Mouse (Mus musculus) lung, embryonic 14.5 days (tissue): ENCODE data around the gene Ttll9. TPM values are rescaled to one million over a fixed set of nuclear protein-coding genes. Genes with fewer than 3 reads are reported as not detected.

Experiments
- ATAC-seq: fragments of 200-750 bp; cut with Nextera tagmentation; 2 replicates; pipeline ENCODE4 v1.8.0; 2017; ENCODE audit warnings: mild to moderate bottlenecking, moderate TSS enrichment, moderate library complexity; ENCODE audit not compliant: insufficient read depth
- DNase-seq: peaks from one replicate; pipeline ENCODE4 v3.0.0-alpha.2; 2015
- H3K27ac ChIP-seq: fragments of 300-500 bp; sonication (generic); 2 replicates; pipeline ENCODE4 v1.5.1; 2014; ENCODE audit warnings: low read depth, mild to moderate bottlenecking, moderate library complexity
- H3K27me3 ChIP-seq: fragments of 300-500 bp; sonication (generic); 2 replicates; pipeline ENCODE4 v1.6.1; 2014; ENCODE audit warnings: low read length, control low read depth; ENCODE audit not compliant: insufficient read depth
- H3K36me3 ChIP-seq: fragments of 300-500 bp; sonication (generic); 2 replicates; pipeline ENCODE4 v1.6.1; 2014; ENCODE audit warnings: control low read depth; ENCODE audit not compliant: insufficient read depth
- H3K4me1 ChIP-seq: fragments of 300-500 bp; sonication (generic); 2 replicates; pipeline ENCODE4 v1.6.1; 2014; ENCODE audit warnings: antibody characterized with exemption, control low read depth; ENCODE audit not compliant: insufficient read depth
- H3K4me2 ChIP-seq: fragments of 300-500 bp; sonication (generic); 2 replicates; pipeline ENCODE4 v1.6.1; 2014; ENCODE audit warnings: mild to moderate bottlenecking
- H3K4me3 ChIP-seq: fragments of 300-500 bp; sonication (generic); 2 replicates; pipeline ENCODE4 v1.5.1; 2014; ENCODE audit warnings: low read depth, low read length
- H3K9ac ChIP-seq: fragments of 300-500 bp; sonication (generic); 2 replicates; pipeline ENCODE4 v1.6.1; 2014
- H3K9me3 ChIP-seq: fragments of 300-500 bp; sonication (generic); 2 replicates; pipeline ENCODE4 v1.6.1; 2016; ENCODE audit warnings: low read depth, low read length, control low read depth
- CTCF ChIP-seq: IDR thresholded peaks from 2 replicates; pipeline ENCODE4 v1.5.1; 2016; ENCODE audit warnings: antibody characterized with exemption, low read depth
- WGBS: fragments of 180-500 bp; shearing (Covaris S2); extraction: QIAGEN DNeasy Blood & Tissue Kit; methylation state at CpG from one replicate; pipeline ENCODE4 v1.1.7; 2014; 5-methylcytosine and 5-hydroxymethylcytosine counted together
- polyA plus RNA-seq: library from polyadenylated mRNA; unstranded; fragments of >200 nt; fragmentation: Nextera tagmentation; extraction: Ambion mirVana; gene quantifications from 2 replicates; pipeline ENCODE4 v1.2.1, GENCODE M21; 2014

The Ttll9 gene
- polyA plus RNA-seq, 1 experiment from 2014 or later = 0.59 TPM

DNA sequence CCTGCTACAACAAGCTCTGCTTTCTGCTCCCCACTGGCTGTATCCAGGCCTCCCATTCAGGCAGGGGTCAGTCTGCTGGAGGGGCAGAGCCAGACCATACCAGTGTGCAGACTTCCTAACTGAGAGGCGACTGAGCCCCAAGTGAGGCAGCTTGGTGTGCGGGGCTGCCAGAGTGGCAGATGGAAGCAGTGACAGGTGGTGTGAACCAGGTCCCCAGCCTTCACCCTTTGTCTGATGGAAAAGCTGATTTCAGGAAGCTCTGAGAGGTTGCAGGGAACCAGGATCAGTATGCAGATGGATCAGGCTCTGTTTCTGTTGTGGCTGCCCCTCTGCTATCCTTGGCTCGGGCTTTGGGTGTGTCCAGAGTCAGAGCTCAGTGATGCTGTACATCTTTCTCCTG lies 38.7 kb upstream of the Ttll9 start:
- ATAC-seq = no peak
- H3K36me3 ChIP-seq = no peaks in the 10 kb centered on the region
- no peaks in the 10 kb centered on the region for H3K9me3 ChIP-seq
- peaks cover 14% of the 10 kb centered on the region; the same call in 1 of the 2 replicates for H3K4me1 ChIP-seq
- no peak overlapping the region for H3K4me2 ChIP-seq
- no peak overlapping the region for H3K4me3 ChIP-seq
- no peak for TF ChIP-seq CTCF
- DNase-seq = no peak
- H3K27me3 ChIP-seq = no peaks in the 10 kb centered on the region
- 84% methylated on average over 3 of the region's 3 CpGs for WGBS
- no peak overlapping the region for H3K9ac ChIP-seq
- no peak overlapping the region for H3K27ac ChIP-seq

DNA sequence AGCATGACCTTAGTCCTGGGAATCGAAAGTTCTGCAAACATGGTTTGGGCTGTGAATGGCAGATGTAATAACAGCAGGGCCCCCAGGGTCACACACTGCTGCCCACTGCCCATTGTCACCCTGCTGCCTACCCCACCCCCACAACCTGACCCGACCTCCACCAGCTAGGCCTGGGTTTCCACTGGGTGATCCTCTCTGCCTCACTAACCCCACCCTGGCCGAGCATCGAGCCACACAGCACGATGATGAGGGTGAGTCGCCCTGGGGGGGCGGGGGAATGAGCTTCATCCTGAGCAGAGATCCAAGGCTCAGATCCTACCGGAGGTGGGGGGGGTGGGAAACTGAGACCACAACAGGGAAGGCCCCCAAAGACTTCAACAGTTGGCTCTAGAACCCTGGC lies 38.2 kb upstream of the Ttll9 start:
- Histone ChIP-seq H3K4me3 (no peak overlapping the region), H3K4me2 (no peak overlapping the region), H3K4me1 (peaks cover 14% of the 10 kb centered on the region; the same call in 1 of the 2 replicates), H3K9ac (no peak overlapping the region), H3K27me3 (no peaks in the 10 kb centered on the region), H3K27ac (no peak overlapping the region), H3K9me3 (no peaks in the 10 kb centered on the region), H3K36me3 (no peaks in the 10 kb centered on the region)
- ATAC-seq (no peak), DNase-seq (no peak)
- TF ChIP-seq CTCF = no peak
- WGBS = 54% methylated on average over 8 of the region's 8 CpGs

DNA sequence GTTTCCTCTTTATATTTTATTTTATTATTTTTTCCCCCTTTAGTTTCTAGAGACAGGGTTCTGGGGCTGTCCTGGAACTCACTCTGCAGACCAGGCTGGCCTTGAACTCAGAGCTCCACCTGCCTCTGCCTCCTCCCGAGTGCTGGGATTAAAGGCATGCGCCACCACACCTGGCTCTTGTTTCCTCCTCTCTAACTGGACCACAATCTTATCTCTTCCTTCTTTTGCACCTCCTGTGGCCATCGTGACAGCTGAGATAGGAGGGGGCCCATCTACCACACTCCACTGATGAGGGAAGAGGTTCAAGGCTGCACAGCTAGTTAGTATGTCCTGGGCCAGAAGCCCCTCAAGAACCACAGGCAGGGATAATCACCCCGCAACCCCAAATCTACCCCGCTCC lies 37.7 kb upstream of the Ttll9 start:
- no peak for TF ChIP-seq CTCF
- DNase-seq = no peak
- H3K4me2 ChIP-seq = no peak overlapping the region
- no peak for ATAC-seq
- no peak overlapping the region for H3K27ac ChIP-seq
- no peak overlapping the region for H3K9ac ChIP-seq
- no peaks in the 10 kb centered on the region for H3K36me3 ChIP-seq
- no peaks in the 10 kb centered on the region for H3K9me3 ChIP-seq
- peaks cover 14% of the 10 kb centered on the region; the same call in 1 of the 2 replicates for H3K4me1 ChIP-seq
- no peak overlapping the region for H3K4me3 ChIP-seq
- 75% methylated on average over 5 of the region's 5 CpGs for WGBS
- no peaks in the 10 kb centered on the region for H3K27me3 ChIP-seq

DNA sequence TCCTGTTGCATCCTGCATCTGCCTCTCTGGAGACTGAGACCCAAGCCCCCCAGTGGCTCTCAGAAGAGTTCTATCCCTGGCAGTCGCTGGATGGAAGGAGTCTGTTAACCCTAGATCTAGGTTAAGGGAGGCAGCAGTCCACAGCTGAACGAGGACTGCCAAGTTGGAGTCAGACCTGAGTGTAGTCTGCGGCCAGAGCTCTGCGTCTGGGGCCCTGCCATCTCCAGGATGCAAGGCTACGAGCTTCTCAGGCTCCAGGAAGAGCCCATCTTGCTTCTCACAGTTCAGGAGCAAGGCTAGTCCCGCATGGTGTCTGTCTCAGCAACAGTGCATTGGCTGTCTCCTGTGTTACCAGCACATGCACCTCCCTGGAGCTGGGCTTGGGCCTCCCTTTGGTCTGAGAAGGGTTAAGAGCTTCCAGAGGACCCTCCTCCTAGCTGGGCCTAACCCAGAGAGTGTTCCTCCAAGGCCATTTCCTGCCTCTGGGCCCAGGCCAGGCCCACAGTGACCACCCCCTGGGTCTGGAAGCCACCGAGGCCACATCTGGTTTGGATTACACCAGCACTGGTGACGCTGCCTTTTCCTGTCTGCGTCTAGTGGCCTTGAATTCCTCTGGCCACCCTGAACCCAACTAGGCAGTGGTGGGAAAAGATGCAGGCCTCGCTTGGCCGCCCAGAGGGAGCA lies 37.0 kb upstream of the Ttll9 start:
- Histone ChIP-seq H3K9ac (peak overlapping the region; percentile 9; the same call in 1 of the 2 replicates), H3K4me1 (peaks cover 14% of the 10 kb centered on the region; the same call in 1 of the 2 replicates)
- peak; percentile 88 for ATAC-seq

DNA sequence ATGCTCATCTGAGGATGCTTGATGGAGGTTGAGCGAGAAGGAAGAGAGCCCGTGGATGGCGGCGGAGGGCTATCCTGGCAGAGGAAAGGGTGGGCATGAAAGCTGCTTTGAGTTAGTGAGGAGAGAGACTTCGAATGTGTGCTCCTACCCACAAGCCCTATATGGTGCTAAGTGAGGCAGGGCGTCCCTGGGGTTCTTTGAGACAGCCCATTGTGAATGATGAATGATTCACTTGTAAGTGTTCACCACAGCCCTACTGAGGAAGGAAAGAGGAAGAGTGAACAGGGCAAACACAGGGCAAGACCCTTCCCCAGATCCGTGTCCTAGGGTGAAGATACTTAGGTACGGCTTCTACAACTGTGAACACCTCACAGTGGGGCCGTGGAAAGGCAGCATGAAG lies 35.4 kb upstream of the Ttll9 start:
- DNase-seq = no peak
- 73% methylated on average over 9 of the region's 9 CpGs for WGBS
- no peaks in the 10 kb centered on the region for H3K36me3 ChIP-seq
- no peak for ATAC-seq
- H3K9ac ChIP-seq = no peak overlapping the region
- H3K4me2 ChIP-seq = no peak overlapping the region
- peaks cover 14% of the 10 kb centered on the region; the same call in 1 of the 2 replicates for H3K4me1 ChIP-seq
- TF ChIP-seq CTCF = no peak
- no peaks in the 10 kb centered on the region for H3K27me3 ChIP-seq
- peak overlapping the region; percentile 33; the same call in 1 of the 2 replicates for H3K27ac ChIP-seq
- no peaks in the 10 kb centered on the region for H3K9me3 ChIP-seq
- H3K4me3 ChIP-seq = no peak overlapping the region

More for the DNA sequence above, 37.0 kb upstream of the Ttll9 start:
- no peak overlapping the region for H3K4me2 ChIP-seq
- no peaks in the 10 kb centered on the region for H3K36me3 ChIP-seq
- TF ChIP-seq CTCF = no peak
- peak overlapping the region; percentile 80 for H3K27ac ChIP-seq
- H3K4me3 ChIP-seq = no peak overlapping the region
- no peaks in the 10 kb centered on the region for H3K27me3 ChIP-seq
- no peaks in the 10 kb centered on the region for H3K9me3 ChIP-seq
- DNase-seq = peak; percentile 87
- WGBS = 37% methylated on average over 11 of the region's 11 CpGs

DNA sequence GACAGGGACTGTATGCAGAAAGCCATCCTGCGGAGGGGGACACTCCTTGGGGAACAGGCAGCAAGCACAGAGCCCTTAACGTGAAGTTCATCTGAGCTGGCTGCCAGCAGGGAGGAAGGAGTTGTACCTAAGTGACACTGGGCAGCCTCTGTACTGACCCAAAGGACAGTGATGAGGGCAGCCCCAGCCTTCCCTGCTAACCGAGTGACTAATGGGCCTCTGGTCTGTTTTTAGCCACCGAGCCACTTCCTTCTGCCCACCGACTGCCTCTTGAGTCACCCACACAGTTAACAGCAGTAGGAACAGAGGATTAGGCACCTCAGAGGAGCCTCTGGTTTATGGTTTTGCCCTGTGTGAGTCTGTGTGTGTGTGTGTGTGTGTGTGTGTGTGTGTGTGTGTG lies 34.9 kb upstream of the Ttll9 start:
- Histone ChIP-seq H3K36me3 (no peaks in the 10 kb centered on the region), H3K27ac (peak overlapping the region; percentile 70; the same call in 1 of the 2 replicates), H3K27me3 (no peaks in the 10 kb centered on the region), H3K4me1 (peaks cover 14% of the 10 kb centered on the region; the same call in 1 of the 2 replicates), H3K4me3 (no peak overlapping the region), H3K9me3 (no peaks in the 10 kb centered on the region), H3K4me2 (no peak overlapping the region), H3K9ac (no peak overlapping the region)
- DNase-seq (no peak), ATAC-seq (no peak)
- WGBS = 57% methylated on average over 5 of the region's 5 CpGs
- no peak for TF ChIP-seq CTCF

DNA sequence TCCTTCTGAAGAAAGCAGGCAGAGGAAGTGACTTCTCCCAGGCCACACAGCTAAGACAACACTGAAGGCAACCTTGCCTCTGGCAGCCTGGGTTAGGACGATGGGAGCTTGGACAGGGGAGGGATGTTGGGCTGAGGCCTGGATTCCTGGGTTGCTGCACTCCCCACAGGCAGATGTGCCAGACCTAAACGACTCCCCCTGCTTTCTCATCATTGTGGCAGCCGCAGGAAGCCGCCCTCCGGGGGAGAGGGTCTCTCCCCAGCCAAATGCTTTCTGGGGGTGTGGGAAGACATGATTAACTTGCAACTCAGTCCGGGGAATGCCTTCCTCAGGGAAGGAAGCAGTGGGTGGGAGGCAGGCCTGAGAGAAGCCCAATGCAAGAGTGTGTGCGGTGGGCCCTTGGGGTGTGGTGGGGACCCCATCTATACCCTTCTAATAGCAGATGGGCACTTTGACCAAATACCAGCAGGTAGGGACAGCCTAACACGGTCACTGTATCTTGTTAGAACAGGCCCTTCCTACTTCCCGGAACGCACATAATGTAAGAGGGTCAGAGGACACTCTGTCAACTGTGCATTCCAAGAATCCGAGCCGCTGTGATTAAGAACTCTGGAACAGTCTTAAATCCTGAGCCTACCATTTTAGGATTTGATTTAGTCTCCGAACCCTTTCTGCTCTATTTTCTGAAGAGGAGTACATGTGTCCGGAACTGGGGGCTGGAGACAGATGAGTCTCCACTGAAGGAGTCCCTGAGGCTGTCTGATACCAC lies 33.9 kb upstream of the Ttll9 start:
- H3K9me3 ChIP-seq = no peaks in the 10 kb centered on the region

More for the DNA sequence above, 33.9 kb upstream of the Ttll9 start:
- H3K36me3 ChIP-seq = no peaks in the 10 kb centered on the region
- no peak overlapping the region for H3K9ac ChIP-seq
- no peak overlapping the region for H3K4me3 ChIP-seq
- H3K27me3 ChIP-seq = no peaks in the 10 kb centered on the region
- WGBS = 38% methylated on average over 14 of the region's 14 CpGs
- H3K4me1 ChIP-seq = peaks cover 14% of the 10 kb centered on the region; the same call in 1 of the 2 replicates
- TF ChIP-seq CTCF = no peak
- peak; percentile 43 for DNase-seq
- ATAC-seq = no peak
- H3K27ac ChIP-seq = peak overlapping the region; percentile 70; the same call in 1 of the 2 replicates
- no peak overlapping the region for H3K4me2 ChIP-seq
